Mouse (Mus musculus) embryonic facial prominence, embryonic 15.5 days (tissue): ENCODE measurements around the gene 4930469K13Rik. TPM values are rescaled to one million over a fixed set of nuclear protein-coding genes. Genes with fewer than 3 reads are reported as not detected.

ENCODE experiments used
- ATAC-seq: fragments of 200-750 bp; cut with Nextera tagmentation; 2 replicates; pipeline ENCODE4 v1.8.0; 2017; ENCODE audit warnings: low read depth, moderate TSS enrichment; ENCODE audit not compliant: insufficient number of reproducible peaks, low FRiP score, low TSS enrichment
- H3K27ac ChIP-seq: fragments of 300-500 bp; sonication (generic); replicated peaks from 2 replicates; pipeline ENCODE4 v1.5.1; 2015; ENCODE audit warnings: mild to moderate bottlenecking, inconsistent platforms
- H3K27me3 ChIP-seq: fragments of 300-500 bp; sonication (generic); 2 replicates; pipeline ENCODE4 v1.6.1; 2015; ENCODE audit warnings: inconsistent platforms
- H3K36me3 ChIP-seq: fragments of 300-500 bp; sonication (generic); 2 replicates; pipeline ENCODE4 v1.6.1; 2015; ENCODE audit warnings: mild to moderate bottlenecking, inconsistent platforms
- H3K4me1 ChIP-seq: fragments of 300-500 bp; sonication (generic); 2 replicates; pipeline ENCODE4 v1.6.1; 2015; ENCODE audit warnings: inconsistent platforms
- H3K4me2 ChIP-seq: fragments of 300-500 bp; sonication (generic); replicated peaks from 2 replicates; pipeline ENCODE4 v1.6.1; 2015; ENCODE audit warnings: mild to moderate bottlenecking, inconsistent platforms
- H3K4me3 ChIP-seq: fragments of 300-500 bp; sonication (generic); replicated peaks from 2 replicates; pipeline ENCODE4 v1.5.1; 2015; ENCODE audit warnings: mild to moderate bottlenecking, inconsistent platforms
- H3K9ac ChIP-seq: fragments of 300-500 bp; sonication (generic); 2 replicates; pipeline ENCODE4 v1.6.1; 2015; ENCODE audit warnings: inconsistent platforms
- H3K9me3 ChIP-seq: fragments of 300-500 bp; sonication (generic); replicated peaks from 2 replicates; pipeline ENCODE4 v1.6.1; 2016; ENCODE audit warnings: inconsistent platforms
- WGBS: fragments of 180-500 bp; shearing (Covaris S2); methylation state at CpG from one replicate; pipeline ENCODE4 v1.1.7; 2015; 5-methylcytosine and 5-hydroxymethylcytosine counted together
- polyA plus RNA-seq: library from polyadenylated mRNA; unstranded; fragments of >200 nt; fragmentation: Nextera tagmentation; extraction: Ambion mirVana; gene quantifications from 2 replicates; pipeline ENCODE4 v1.2.1, GENCODE M21; 2015

The 4930469K13Rik gene
- polyA plus RNA-seq, 1 experiment from 2014 or later = 1.5 TPM

DNA sequence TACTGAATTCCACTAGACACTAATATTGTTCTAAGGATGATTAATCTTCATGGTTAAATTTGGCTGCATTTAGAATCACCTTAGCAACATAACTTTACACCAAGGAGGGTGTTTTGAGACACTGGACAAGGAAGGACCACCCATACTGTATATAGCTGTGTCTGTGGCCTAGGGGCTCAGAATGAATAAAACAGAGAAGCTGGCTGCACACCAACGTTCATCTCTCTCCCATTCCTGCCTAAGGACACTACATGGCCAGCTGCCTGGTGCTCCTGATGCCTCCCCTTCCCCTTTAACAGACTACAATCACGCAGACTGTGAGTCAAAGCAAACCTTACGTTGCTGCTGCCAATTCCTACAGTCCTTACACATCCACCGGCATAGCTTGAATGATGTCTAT, 142.4 kb downstream of the 4930469K13Rik start:
- Histone ChIP-seq H3K9ac (no peak overlapping the region), H3K4me3 (no peak overlapping the region), H3K4me1 (no peaks in the 10 kb centered on the region), H3K27me3 (no peaks in the 10 kb centered on the region), H3K9me3 (no peaks in the 10 kb centered on the region), H3K4me2 (no peak overlapping the region), H3K36me3 (no peaks in the 10 kb centered on the region), H3K27ac (no peak overlapping the region)
- ATAC-seq = no peak
- WGBS = 71% methylated on average over 4 of the region's 4 CpGs

DNA sequence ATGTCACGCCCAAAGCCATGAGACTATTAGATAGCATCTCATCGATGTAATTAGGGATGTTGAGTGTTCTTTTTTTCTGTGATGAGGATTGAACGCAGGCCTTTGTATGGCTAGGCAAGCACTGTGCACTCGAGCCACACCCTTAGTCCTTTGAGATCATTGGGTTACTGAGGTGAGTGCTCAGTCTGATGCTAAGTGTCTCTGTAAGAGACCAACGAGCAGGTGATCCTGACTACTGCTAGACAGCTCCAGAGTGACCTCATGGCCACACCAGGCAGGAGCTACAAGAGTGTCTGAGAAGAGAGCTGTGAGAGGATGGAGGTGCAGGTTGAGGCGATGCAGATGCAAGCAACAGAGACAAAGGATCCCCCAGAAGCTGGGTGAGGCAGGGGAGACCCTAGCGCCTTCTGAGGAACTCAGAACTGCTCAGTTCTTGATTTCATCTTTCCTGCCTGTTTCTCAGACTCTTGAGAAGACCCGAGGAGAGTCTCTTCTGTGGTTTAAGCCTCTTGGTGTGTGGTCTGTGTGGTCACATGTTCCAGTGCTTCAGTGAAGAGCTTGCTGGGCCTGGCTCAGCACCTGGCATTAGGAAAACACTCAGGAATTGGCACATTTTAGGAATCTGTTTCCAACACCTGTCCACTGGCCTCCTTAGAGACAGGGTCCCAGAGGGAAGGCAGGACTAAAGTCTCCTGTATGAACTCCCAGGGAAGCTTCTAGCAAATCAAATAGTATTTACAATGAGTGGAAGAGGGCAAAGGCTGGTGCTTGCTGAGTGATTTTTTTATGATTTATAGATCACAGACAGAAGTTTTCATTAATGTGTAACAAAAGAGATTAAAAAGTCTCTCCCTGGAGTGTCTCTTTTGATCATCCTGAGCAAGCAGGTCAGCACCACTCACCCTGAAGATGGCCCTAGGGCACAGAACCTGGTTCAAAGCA, 146.4 kb downstream of the 4930469K13Rik start:
- Histone ChIP-seq H3K27me3 (no peaks in the 10 kb centered on the region), H3K9ac (no peak overlapping the region), H3K4me1 (no peaks in the 10 kb centered on the region), H3K36me3 (no peaks in the 10 kb centered on the region), H3K4me3 (no peak overlapping the region), H3K9me3 (no peaks in the 10 kb centered on the region), H3K27ac (no peak overlapping the region), H3K4me2 (no peak overlapping the region)
- 77% methylated on average over 8 of the region's 8 CpGs for WGBS
- ATAC-seq = no peak

DNA sequence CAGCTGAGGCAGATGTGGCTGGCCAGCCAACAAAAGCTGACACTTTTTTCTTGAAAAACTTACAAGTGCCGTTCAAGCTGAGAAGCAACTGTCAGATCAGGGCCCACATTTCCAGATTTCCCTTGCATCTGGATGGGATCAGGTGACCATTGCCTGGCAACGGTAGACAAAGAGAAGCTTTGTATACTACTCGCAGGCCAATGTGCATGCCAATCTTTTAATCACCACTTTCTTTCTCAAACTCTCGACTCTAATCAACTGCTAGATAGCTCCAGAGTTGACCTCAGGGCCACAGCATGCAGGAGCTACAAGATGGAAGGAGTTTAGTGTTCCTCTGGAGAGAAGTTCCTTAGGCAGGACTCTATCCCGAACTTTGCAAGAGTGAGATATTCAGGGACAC, 147.2 kb downstream of the 4930469K13Rik start:
- ATAC-seq = no peak
- no peak overlapping the region for H3K4me2 ChIP-seq
- no peaks in the 10 kb centered on the region for H3K27me3 ChIP-seq
- no peaks in the 10 kb centered on the region for H3K36me3 ChIP-seq
- WGBS = 27% methylated on average over 5 of the region's 5 CpGs
- H3K9me3 ChIP-seq = no peaks in the 10 kb centered on the region
- H3K27ac ChIP-seq = no peak overlapping the region
- no peaks in the 10 kb centered on the region for H3K4me1 ChIP-seq
- no peak overlapping the region for H3K4me3 ChIP-seq
- no peak overlapping the region for H3K9ac ChIP-seq

DNA sequence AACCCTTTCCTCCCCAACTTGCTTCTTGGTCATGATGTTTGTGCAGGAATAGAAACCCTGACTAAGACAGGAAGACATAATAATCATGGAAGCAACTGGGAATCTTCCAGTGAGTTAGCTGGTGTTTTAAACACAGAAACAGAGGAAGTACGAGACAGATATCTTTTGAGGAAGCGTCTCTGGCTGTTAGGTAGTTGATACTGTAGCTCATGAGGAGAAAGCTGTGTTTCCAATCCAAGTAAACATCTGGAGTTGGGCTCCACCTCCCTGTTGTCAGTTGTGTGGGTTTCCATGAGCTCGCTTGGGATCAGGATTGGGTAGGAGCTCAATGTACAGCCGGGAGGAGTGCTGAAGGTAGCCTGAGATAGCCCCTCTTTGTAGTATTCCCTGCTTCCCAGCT, 151.9 kb downstream of the 4930469K13Rik start:
- Histone ChIP-seq H3K4me1 (no peaks in the 10 kb centered on the region), H3K36me3 (no peaks in the 10 kb centered on the region), H3K27ac (no peak overlapping the region), H3K27me3 (no peaks in the 10 kb centered on the region), H3K9ac (no peak overlapping the region), H3K9me3 (no peaks in the 10 kb centered on the region), H3K4me3 (no peak overlapping the region), H3K4me2 (no peak overlapping the region)
- WGBS = 80% methylated on average over 4 of the region's 4 CpGs
- ATAC-seq = no peak

DNA sequence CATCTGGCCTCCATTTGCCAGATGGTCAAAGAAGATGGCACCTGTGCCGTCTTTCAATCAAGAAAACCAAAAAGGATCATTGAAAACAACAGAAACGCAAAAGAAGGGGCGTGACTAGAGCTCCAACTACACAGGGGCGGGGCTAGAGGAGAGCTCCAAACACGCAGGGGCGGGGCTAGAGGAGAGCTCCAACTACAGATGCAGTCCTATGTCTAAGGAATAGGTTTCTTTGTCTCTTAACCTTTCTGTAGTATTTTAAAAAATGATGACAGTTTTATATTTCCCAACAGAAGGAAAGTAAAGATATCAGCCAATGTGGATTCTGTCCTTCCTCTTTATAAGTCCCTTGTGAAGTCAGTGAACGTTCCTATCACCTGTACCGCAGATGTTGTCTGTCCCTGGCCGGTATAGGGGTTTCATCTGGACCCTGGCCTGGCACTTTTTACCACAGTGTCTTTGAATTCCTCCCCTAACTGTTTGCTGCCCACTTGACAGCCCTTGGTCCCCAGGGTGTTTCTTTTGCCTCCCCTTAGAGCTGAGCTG, 153.5 kb downstream of the 4930469K13Rik start:
- no peaks in the 10 kb centered on the region for H3K27me3 ChIP-seq
- H3K4me3 ChIP-seq = no peak overlapping the region
- no peak overlapping the region for H3K4me2 ChIP-seq
- no peaks in the 10 kb centered on the region for H3K9me3 ChIP-seq
- no peak overlapping the region for H3K9ac ChIP-seq
- no peaks in the 10 kb centered on the region for H3K4me1 ChIP-seq
- no peak overlapping the region for H3K27ac ChIP-seq
- WGBS = 82% methylated on average over 9 of the region's 9 CpGs
- ATAC-seq = no peak
- no peaks in the 10 kb centered on the region for H3K36me3 ChIP-seq

DNA sequence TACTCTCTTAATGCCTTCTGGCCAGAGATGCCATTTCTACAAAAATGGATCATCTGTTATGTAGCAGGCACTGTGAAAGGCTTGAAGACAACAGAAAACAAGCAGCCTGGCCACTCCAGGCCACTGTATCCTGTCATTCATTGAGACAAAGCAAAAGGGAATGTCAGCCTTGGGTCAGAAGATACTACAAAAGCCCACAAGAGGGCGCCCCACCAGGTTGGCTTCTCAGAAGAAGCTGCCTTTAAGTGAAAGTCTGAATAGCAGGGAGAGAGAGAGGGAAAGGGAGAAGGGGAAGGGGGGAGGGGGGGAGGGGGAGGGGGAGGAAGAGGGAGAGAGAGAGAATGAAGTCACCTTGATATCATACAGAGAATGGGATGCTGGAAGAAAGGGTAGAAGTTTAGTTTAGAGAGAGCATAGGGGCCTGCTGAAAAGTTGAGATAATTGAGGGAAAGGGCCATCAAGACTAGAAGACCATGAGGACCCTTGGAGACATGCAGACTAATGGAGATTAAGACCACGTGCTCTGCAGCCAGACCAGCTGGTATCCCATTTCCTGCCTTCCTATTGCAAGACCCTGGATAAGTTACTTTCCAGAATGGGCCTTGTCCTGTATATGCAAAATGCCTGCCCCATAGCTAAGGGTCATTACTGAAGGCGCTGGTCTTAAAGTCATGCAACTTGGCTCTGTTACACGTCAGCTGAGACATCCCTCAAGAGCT, 154.1 kb downstream of the 4930469K13Rik start:
- ATAC-seq = no peak
- no peak overlapping the region for H3K4me3 ChIP-seq
- no peak overlapping the region for H3K27ac ChIP-seq
- no peak overlapping the region for H3K9ac ChIP-seq
- H3K9me3 ChIP-seq = no peaks in the 10 kb centered on the region
- H3K36me3 ChIP-seq = no peaks in the 10 kb centered on the region
- 57% methylated on average over 4 of the region's 4 CpGs for WGBS
- H3K4me1 ChIP-seq = no peaks in the 10 kb centered on the region
- no peaks in the 10 kb centered on the region for H3K27me3 ChIP-seq
- H3K4me2 ChIP-seq = no peak overlapping the region

DNA sequence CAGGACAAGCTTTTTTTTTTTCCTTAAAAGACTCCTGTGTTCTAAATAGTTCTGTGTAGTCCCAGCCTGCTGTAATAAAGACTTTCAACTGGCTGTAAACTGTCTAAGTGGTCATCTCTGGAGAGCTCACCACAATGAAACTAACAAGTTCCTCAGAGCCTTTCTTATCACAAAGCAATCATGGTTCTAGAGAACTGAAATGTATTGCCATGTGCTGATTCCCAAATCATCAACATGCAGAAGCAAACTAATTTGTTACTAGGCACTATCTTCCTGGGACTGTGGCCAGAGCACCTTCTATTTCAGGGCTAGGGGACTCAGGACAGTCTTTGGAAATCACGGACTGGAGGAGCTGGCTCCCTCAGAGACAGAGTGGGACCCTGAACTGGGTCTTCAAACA, 154.8 kb downstream of the 4930469K13Rik start:
- Histone ChIP-seq H3K27ac (no peak overlapping the region), H3K4me1 (no peaks in the 10 kb centered on the region), H3K9ac (no peak overlapping the region), H3K4me3 (no peak overlapping the region), H3K27me3 (no peaks in the 10 kb centered on the region), H3K36me3 (no peaks in the 10 kb centered on the region), H3K4me2 (no peak overlapping the region), H3K9me3 (no peaks in the 10 kb centered on the region)
- no peak for ATAC-seq
- 73% methylated on average over 1 of the region's 1 CpGs for WGBS

DNA sequence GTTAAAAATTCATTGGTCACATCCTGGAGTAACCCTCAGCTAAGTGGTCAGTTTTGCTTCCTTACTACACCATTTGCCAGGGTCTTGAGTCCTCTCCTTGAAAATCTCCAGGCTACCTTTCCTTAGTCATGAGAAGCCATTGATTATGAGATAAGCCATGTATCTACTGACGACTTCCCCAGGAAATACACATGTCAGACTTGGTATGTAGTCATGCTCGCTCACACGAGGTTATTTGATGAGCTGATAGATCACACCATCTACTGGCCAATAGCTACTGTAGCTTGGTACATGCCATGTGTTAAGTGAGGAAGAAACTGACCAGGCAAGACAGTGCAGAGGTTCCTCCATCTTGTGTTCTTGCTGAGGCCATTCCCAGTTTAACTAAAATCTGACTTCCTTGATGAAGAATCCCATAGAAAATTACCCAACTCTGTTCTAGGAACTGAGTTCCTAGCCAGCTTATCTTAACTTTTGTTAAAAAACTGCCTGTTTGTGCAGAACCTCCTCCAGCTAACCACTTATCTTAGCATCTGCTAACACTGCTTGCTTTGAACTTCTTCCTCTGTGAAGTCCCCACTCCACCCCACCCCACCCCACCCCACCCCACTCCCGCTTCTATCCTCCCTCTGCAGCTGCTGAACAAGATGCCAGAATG, 158.8 kb downstream of the 4930469K13Rik start:
- H3K4me2 ChIP-seq = no peak overlapping the region
- no peak overlapping the region for H3K27ac ChIP-seq
- WGBS = 68% methylated on average over 4 of the region's 4 CpGs
- H3K9me3 ChIP-seq = no peaks in the 10 kb centered on the region
- ATAC-seq = no peak
- no peak overlapping the region for H3K9ac ChIP-seq
- H3K4me1 ChIP-seq = no peaks in the 10 kb centered on the region
- no peak overlapping the region for H3K4me3 ChIP-seq
- no peaks in the 10 kb centered on the region for H3K27me3 ChIP-seq
- H3K36me3 ChIP-seq = no peaks in the 10 kb centered on the region

DNA sequence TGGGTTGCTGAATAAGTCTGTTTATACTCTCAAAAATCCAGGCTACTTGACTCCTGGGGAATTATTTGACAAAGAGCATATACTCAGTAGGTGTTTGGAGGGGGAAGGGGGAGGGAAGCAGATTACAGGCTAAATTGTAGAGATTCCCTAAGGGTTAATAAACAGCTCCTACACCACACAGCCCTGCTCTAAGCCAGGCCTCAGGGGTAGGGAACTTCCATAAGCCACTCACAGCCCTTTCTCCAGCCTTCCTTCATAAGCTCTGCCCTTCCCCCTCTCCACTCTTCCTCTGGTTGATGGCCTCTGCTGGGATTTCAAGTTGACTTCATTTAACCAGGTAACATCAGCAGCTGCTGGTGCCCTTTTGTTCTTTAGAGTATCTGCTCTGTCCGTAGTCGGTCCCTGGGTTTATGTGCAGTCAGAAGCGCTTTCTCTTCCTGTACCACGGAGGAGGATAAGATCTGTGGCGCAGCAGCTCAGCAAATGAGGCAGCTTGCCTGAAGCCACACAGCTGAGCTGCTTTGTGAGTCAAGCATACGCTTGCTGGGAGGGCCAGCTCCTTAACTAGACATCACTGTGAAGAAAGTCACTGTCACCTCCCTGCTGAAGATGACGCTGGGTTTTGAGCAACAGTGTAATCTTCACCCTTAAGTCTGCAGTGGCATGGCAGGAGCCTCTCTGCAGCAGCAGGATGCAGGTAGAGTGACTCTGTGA, 159.6 kb downstream of the 4930469K13Rik start:
- Histone ChIP-seq H3K27me3 (no peaks in the 10 kb centered on the region), H3K4me2 (no peak overlapping the region), H3K9me3 (no peaks in the 10 kb centered on the region), H3K9ac (no peak overlapping the region), H3K4me3 (no peak overlapping the region), H3K4me1 (no peaks in the 10 kb centered on the region), H3K27ac (no peak overlapping the region), H3K36me3 (no peaks in the 10 kb centered on the region)
- 40% methylated on average over 7 of the region's 7 CpGs for WGBS
- no peak for ATAC-seq

DNA sequence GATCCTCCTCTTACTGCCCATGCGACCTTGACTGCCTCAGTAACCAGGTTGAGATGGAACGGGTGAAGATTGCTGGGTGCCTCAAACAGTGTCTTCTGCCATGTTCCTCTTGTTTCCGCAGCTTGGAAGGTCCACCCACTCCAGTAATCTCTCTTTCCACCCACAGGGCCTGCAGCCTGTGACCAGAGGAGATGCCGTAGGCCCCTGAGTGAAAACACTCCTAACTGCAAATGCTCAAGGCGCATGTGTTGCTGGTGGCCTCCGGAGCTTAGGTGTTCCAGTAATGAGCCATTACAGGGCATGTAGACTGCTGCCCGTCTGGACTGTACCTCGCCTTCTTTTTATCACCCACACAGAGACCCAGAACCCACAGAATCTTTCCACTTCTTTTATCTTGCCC, 160.7 kb downstream of the 4930469K13Rik start:
- no peak overlapping the region for H3K9ac ChIP-seq
- H3K27ac ChIP-seq = no peak overlapping the region
- 81% methylated on average over 8 of the region's 8 CpGs for WGBS
- no peaks in the 10 kb centered on the region for H3K9me3 ChIP-seq
- H3K36me3 ChIP-seq = no peaks in the 10 kb centered on the region
- no peak for ATAC-seq
- no peak overlapping the region for H3K4me3 ChIP-seq
- H3K27me3 ChIP-seq = no peaks in the 10 kb centered on the region
- peaks cover 3% of the 10 kb centered on the region; the same call in 1 of the 2 replicates for H3K4me1 ChIP-seq
- H3K4me2 ChIP-seq = no peak overlapping the region
